Mouse (Mus musculus) intestine, postnatal 0 days (tissue): ENCODE data around the gene Tmc2. TPM values are rescaled to one million over a fixed set of nuclear protein-coding genes. Genes with fewer than 3 reads are reported as not detected.

Experiments
- ATAC-seq: fragments of 200-750 bp; cut with Nextera tagmentation; 2 replicates; pipeline ENCODE4 v1.8.0; 2017; ENCODE audit warnings: mild to moderate bottlenecking, moderate TSS enrichment, moderate library complexity
- H3K27ac ChIP-seq: fragments of 300-500 bp; sonication (generic); 2 replicates; pipeline ENCODE4 v1.5.1; 2014; ENCODE audit warnings: mild to moderate bottlenecking, low read depth, low read length, moderate library complexity
- H3K27me3 ChIP-seq: fragments of 300-500 bp; sonication (generic); replicated peaks from 2 replicates; pipeline ENCODE4 v1.6.1; 2014; ENCODE audit warnings: low read length, mixed read lengths; ENCODE audit not compliant: control insufficient read depth, insufficient read depth
- H3K36me3 ChIP-seq: fragments of 300-500 bp; sonication (generic); 2 replicates; pipeline ENCODE4 v1.6.1; 2014; ENCODE audit warnings: mild to moderate bottlenecking, moderate library complexity; ENCODE audit not compliant: control insufficient read depth, insufficient read depth
- H3K4me1 ChIP-seq: fragments of 300-500 bp; sonication (generic); replicated peaks from 2 replicates; pipeline ENCODE4 v1.6.1; 2014; ENCODE audit warnings: antibody characterized with exemption, low read length, mixed read lengths; ENCODE audit not compliant: control insufficient read depth, insufficient read depth
- H3K4me2 ChIP-seq: fragments of 300-500 bp; sonication (generic); replicated peaks from 2 replicates; pipeline ENCODE4 v1.6.1; 2014; ENCODE audit warnings: low read depth, mild to moderate bottlenecking, moderate library complexity
- H3K4me3 ChIP-seq: fragments of 300-500 bp; sonication (generic); 2 replicates; pipeline ENCODE4 v1.5.1; 2014; ENCODE audit warnings: low read depth, low read length
- H3K9ac ChIP-seq: fragments of 300-500 bp; sonication (generic); 2 replicates; pipeline ENCODE4 v1.6.1; 2014; ENCODE audit warnings: mild to moderate bottlenecking, low read depth, low read length
- H3K9me3 ChIP-seq: fragments of 300-500 bp; sonication (generic); 2 replicates; pipeline ENCODE4 v1.6.1; 2016; ENCODE audit warnings: mixed run types; ENCODE audit not compliant: control insufficient read depth
- CTCF ChIP-seq: sonication (generic); IDR thresholded peaks from 2 replicates; pipeline ENCODE4 v1.5.1; 2016; ENCODE audit warnings: low read depth, mild to moderate bottlenecking, control low read depth, antibody characterized with exemption, moderate library complexity
- WGBS: fragments of 180-500 bp; shearing (Covaris S2); extraction: QIAGEN DNeasy Blood & Tissue Kit; methylation state at CpG from one replicate; pipeline ENCODE4 v1.1.7; 2014; 5-methylcytosine and 5-hydroxymethylcytosine counted together
- polyA plus RNA-seq: library from polyadenylated mRNA; unstranded; fragments of >200 nt; fragmentation: Nextera tagmentation; extraction: Ambion mirVana; gene quantifications from 2 replicates; pipeline ENCODE4 v1.2.1, GENCODE M21; 2015

The Tmc2 gene
- polyA plus RNA-seq, 1 experiment from 2014 or later, result not detected

- Histone ChIP-seq H3K9ac (no peak overlapping the region), H3K9me3 (no peaks in the 10 kb centered on the region), H3K36me3 (no peaks in the 10 kb centered on the region), H3K4me3 (no peak overlapping the region), H3K27ac (no peak overlapping the region), H3K27me3 (no peaks in the 10 kb centered on the region; the same call in 1 of the 2 replicates), H3K4me2 (no peak overlapping the region), H3K4me1 (no peaks in the 10 kb centered on the region)
- WGBS, result 83% methylated on average over 3 of the region's 3 CpGs
- ATAC-seq, result no peak
- no peak for TF ChIP-seq CTCF
These were observed 14.6 kb downstream of the Tmc2 start for GRCm38 (mm10) chr2:130209636-130210035.

DNA sequence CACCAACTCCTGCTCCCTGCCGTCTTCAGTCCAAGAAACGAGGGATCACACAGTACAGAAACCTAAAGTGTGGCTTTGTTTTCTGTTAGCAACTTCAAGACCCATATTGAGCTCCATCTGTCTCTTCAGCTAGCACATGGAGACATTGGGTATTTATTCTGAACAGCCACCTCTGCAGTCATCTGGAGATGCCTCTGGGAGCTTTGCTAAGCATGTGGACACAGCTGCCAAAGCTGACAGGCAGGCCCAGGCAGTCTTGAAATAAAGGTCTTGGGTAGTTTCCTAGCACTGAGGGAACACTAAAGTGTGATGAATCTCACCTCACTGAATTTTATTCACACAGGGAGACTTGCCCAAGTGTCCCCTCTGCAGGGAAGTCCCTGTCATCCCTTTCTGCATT is 16.6 kb downstream of the Tmc2 start:
- ATAC-seq, result no peak
- Histone ChIP-seq H3K4me1 (no peaks in the 10 kb centered on the region), H3K9me3 (no peaks in the 10 kb centered on the region), H3K9ac (no peak overlapping the region), H3K4me3 (no peak overlapping the region), H3K27ac (no peak overlapping the region), H3K27me3 (no peaks in the 10 kb centered on the region), H3K36me3 (no peaks in the 10 kb centered on the region), H3K4me2 (no peak overlapping the region)
- TF ChIP-seq CTCF, result no peak
- 66% methylated on average over 2 of the region's 2 CpGs for WGBS

GRCm38 (mm10) chr2:130246912-130247311 is 51.9 kb downstream of the Tmc2 start:
- WGBS, result 52% methylated on average over 9 of the region's 9 CpGs
- Histone ChIP-seq H3K4me1 (no peaks in the 10 kb centered on the region), H3K4me2 (no peak overlapping the region), H3K36me3 (no peaks in the 10 kb centered on the region), H3K4me3 (no peak overlapping the region), H3K27ac (no peak overlapping the region), H3K27me3 (no peaks in the 10 kb centered on the region), H3K9me3 (no peaks in the 10 kb centered on the region), H3K9ac (no peak overlapping the region)
- peak; percentile 72 for TF ChIP-seq CTCF
- no peak for ATAC-seq

GRCm38 (mm10) chr2:130248226-130248625 is 53.2 kb downstream of the Tmc2 start:
- TF ChIP-seq CTCF, result no peak
- Histone ChIP-seq H3K4me3 (no peak overlapping the region), H3K27ac (no peak overlapping the region), H3K4me1 (no peaks in the 10 kb centered on the region), H3K36me3 (no peaks in the 10 kb centered on the region), H3K4me2 (no peak overlapping the region), H3K9ac (no peak overlapping the region), H3K27me3 (no peaks in the 10 kb centered on the region), H3K9me3 (no peaks in the 10 kb centered on the region)
- no peak for ATAC-seq
- WGBS, result 66% methylated on average over 7 of the region's 7 CpGs

- 68% methylated on average over 4 of the region's 4 CpGs for WGBS
These were observed 61.8 kb downstream of the Tmc2 start for GRCm38 (mm10) chr2:130256762-130257161.

GRCm38 (mm10) chr2:130260822-130261221 is 65.8 kb downstream of the Tmc2 start:
- no peak for ATAC-seq
- Histone ChIP-seq H3K9ac (no peak overlapping the region), H3K27me3 (no peaks in the 10 kb centered on the region), H3K4me3 (no peak overlapping the region), H3K36me3 (no peaks in the 10 kb centered on the region), H3K27ac (no peak overlapping the region), H3K4me2 (no peak overlapping the region), H3K4me1 (no peaks in the 10 kb centered on the region), H3K9me3 (no peaks in the 10 kb centered on the region)
- WGBS, result 67% methylated on average over 4 of the region's 4 CpGs
- no peak for TF ChIP-seq CTCF

More at GRCm38 (mm10) chr2:130256762-130257161, 61.8 kb downstream of the Tmc2 start:
- no peak for ATAC-seq
- Histone ChIP-seq H3K36me3 (no peaks in the 10 kb centered on the region), H3K9ac (no peak overlapping the region), H3K4me3 (no peak overlapping the region), H3K27ac (no peak overlapping the region), H3K4me2 (no peak overlapping the region), H3K9me3 (no peaks in the 10 kb centered on the region), H3K4me1 (no peaks in the 10 kb centered on the region), H3K27me3 (no peaks in the 10 kb centered on the region)
- no peak for TF ChIP-seq CTCF

DNA sequence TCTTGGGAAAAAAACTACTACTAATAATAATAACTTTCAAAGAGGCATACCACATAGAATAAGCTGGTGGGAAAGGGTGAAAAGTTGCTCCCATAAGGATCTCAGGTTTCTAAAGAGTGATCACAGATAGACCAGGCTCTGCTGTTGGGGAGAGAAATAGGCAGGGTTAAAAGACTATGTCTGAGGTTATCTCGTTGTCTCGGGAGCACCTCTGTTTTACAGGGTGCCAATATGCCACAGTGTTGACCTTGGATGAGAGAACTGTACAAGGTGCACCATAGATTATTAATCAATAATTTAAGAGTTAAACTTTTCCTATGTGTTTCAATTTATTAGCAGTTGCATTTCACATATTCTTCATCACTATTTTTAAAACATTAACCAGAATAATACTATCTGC is 66.9 kb downstream of the Tmc2 start:
- Histone ChIP-seq H3K9ac (no peak overlapping the region), H3K27me3 (no peaks in the 10 kb centered on the region), H3K4me3 (no peak overlapping the region), H3K27ac (no peak overlapping the region), H3K4me2 (no peak overlapping the region), H3K9me3 (no peaks in the 10 kb centered on the region), H3K36me3 (no peaks in the 10 kb centered on the region), H3K4me1 (no peaks in the 10 kb centered on the region)
- ATAC-seq, result no peak
- WGBS, result 44% methylated on average over 2 of the region's 2 CpGs
- no peak for TF ChIP-seq CTCF
